Mouse (Mus musculus): ENCODE measurements at regions not wholly inside any gene's neighbourhood (a gene's known extent, or its start where the extent isn't known, plus 50 kb on each side); places are given as distances from the start of the nearest gene placed in this dataset.

DNA sequence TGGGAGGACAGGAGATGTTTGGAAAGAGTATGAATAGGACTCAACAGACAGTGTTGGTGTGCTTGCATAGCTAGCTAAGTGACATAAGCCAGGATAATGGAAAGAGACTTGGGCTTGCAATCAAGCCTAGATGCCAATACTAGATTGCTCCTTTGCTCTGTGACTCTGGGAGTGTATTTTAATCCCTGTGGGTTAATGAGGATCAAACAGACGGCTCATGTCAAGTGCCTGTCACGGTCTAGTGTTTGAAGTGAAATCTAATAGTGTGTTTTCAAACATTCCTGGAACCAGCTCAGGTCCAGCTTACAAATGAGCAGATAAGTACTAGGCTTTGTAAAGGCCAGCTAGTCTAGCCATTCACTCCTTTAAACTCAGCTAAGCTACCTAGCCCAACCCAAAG, 64.1 kb upstream of the Ranbp3l start:
- Histone ChIP-seq H3K4me1 (no peaks in the 10 kb centered on the region), H3K4me2 (no peak overlapping the region), H3K9ac (no peak overlapping the region), H3K27ac (no peak overlapping the region), H3K4me3 (no peak overlapping the region), H3K9me3 (replicated peaks) (no peaks in the 10 kb centered on the region), H3K36me3 (no peaks in the 10 kb centered on the region), H3K27me3 (replicated peaks) (no peaks in the 10 kb centered on the region)
- 72% methylated on average over 2 of the region's 2 CpGs for WGBS (ENCODE audit: insufficient replicate concordance)
- no peak for ATAC-seq

- H3K4me1 ChIP-seq: peaks cover 20% of the 10 kb centered on the region
- no peaks in the 10 kb centered on the region for H3K36me3 ChIP-seq
- H3K9ac ChIP-seq: no peak overlapping the region
- H3K27me3 ChIP-seq (replicated peaks): no peaks in the 10 kb centered on the region
- no peaks in the 10 kb centered on the region for H3K9me3 ChIP-seq (replicated peaks)
- no peak overlapping the region for H3K4me3 ChIP-seq
- H3K27ac ChIP-seq: peak overlapping the region; percentile 34; the same call in 1 of the 2 replicates
- WGBS (ENCODE audit: insufficient replicate concordance): 19% methylated on average over 11 of the region's 11 CpGs
- H3K4me2 ChIP-seq: peak overlapping the region; percentile 32
- peak; percentile 94 for ATAC-seq
Observed at GRCm38 (mm10) chr15:8897487-8898158, 70.1 kb upstream of the Ranbp3l start.

- H3K4me3 ChIP-seq: no peak overlapping the region
- no peaks in the 10 kb centered on the region for H3K36me3 ChIP-seq
- 68% methylated on average over 2 of the region's 2 CpGs for whole genome bisulfite sequencing (ENCODE audit: insufficient replicate concordance)
- no peak overlapping the region; the same call in 1 of the 2 replicates for H3K4me2 ChIP-seq
- H3K27me3 ChIP-seq (replicated peaks): no peaks in the 10 kb centered on the region
- no peak overlapping the region for H3K9ac ChIP-seq
- H3K9me3 ChIP-seq (replicated peaks): no peaks in the 10 kb centered on the region
- no peak for ATAC-seq
- no peak overlapping the region for H3K27ac ChIP-seq
- peaks cover 20% of the 10 kb centered on the region for H3K4me1 ChIP-seq
Observed at GRCm38 (mm10) chr15:8896856-8897255, 70.9 kb upstream of the Ranbp3l start.

DNA sequence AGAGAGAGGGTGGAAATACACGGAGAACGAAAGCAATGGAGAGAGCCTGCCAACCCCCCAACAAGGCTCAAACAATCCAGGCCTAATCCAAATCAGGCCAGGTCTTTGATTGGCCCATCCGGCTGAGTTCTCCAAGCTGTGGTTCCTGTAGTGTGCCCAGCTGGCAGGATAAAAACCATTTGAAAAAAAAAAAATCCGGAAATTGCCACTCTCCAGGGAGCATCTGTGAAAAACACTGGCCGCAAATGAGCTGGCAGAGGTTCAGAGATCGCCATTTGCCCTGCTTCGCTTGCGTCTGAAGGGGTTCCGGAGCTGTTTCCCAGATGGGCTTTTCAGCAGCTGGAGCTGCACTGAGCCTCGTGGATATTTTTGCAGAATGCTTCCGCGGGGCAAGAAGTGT, 71.4 kb upstream of the Ranbp3l start:
- 83% methylated on average over 12 of the region's 12 CpGs for WGBS (ENCODE audit: insufficient replicate concordance)
- H3K4me3 ChIP-seq: no peak overlapping the region
- H3K4me1 ChIP-seq: peaks cover 20% of the 10 kb centered on the region
- H3K4me2 ChIP-seq: no peak overlapping the region
- H3K27me3 ChIP-seq (replicated peaks): no peaks in the 10 kb centered on the region
- ATAC-seq: no peak
- H3K27ac ChIP-seq: no peak overlapping the region
- H3K36me3 ChIP-seq: no peaks in the 10 kb centered on the region
- H3K9me3 ChIP-seq (replicated peaks): no peaks in the 10 kb centered on the region
- H3K9ac ChIP-seq: no peak overlapping the region

GRCm38 (mm10) chr15:8885585-8885984, 82.2 kb upstream of the Ranbp3l start:
- Histone ChIP-seq H3K4me3 (no peak overlapping the region), H3K27ac (no peak overlapping the region), H3K36me3 (no peaks in the 10 kb centered on the region), H3K4me2 (no peak overlapping the region), H3K4me1 (no peaks in the 10 kb centered on the region), H3K9ac (no peak overlapping the region), H3K27me3 (replicated peaks) (no peaks in the 10 kb centered on the region), H3K9me3 (replicated peaks) (no peaks in the 10 kb centered on the region)
- ATAC-seq: no peak
- 85% methylated on average over 3 of the region's 3 CpGs for WGBS (ENCODE audit: insufficient replicate concordance)

GRCm38 (mm10) chr15:8884608-8885467, 82.9 kb upstream of the Ranbp3l start:
- Histone ChIP-seq H3K36me3 (no peaks in the 10 kb centered on the region), H3K4me2 (no peak overlapping the region), H3K27me3 (replicated peaks) (no peaks in the 10 kb centered on the region), H3K9ac (no peak overlapping the region), H3K4me1 (no peaks in the 10 kb centered on the region), H3K4me3 (no peak overlapping the region), H3K9me3 (replicated peaks) (no peaks in the 10 kb centered on the region), H3K27ac (no peak overlapping the region)
- no peak for ATAC-seq
- 67% methylated on average over 18 of the region's 18 CpGs for WGBS (ENCODE audit: insufficient replicate concordance)

GRCm38 (mm10) chr15:8882880-8883539, 84.7 kb upstream of the Ranbp3l start:
- Histone ChIP-seq H3K36me3 (no peaks in the 10 kb centered on the region), H3K9ac (no peak overlapping the region), H3K27ac (no peak overlapping the region), H3K27me3 (replicated peaks) (no peaks in the 10 kb centered on the region), H3K4me3 (no peak overlapping the region), H3K4me1 (no peaks in the 10 kb centered on the region), H3K9me3 (replicated peaks) (no peaks in the 10 kb centered on the region), H3K4me2 (no peak overlapping the region)
- WGBS (ENCODE audit: insufficient replicate concordance): 63% methylated on average over 9 of the region's 9 CpGs
- no peak for ATAC-seq

DNA sequence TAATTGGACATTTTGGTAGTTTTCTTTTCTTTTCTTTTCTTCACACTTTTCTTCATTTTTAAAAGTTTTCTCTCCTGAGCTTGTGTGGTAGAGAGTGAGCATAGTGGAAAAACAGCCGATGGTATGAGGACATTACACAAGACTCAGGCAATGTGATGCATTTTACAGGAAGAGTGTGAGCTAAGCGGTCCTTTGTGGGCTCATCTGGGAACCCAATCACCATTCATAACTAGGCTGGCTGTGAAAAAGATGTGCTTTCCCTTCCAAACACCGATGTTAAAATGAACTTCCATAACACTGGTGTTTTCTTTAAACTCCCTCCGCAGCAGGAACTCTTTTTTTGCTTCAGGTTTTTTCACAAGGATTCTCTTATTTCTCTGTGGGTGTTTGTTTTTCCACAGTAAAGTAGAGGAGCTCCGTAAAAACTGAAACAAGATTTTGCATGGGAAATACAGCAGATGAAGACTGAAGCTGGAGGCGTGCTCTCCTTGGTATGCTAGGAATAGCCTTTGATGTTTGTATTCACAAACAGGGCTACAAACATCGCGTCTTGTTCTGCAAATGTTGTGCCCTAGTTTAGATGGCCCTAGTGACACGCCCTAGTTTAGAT, 92.8 kb upstream of the Ranbp3l start:
- Histone ChIP-seq H3K4me2 (no peak overlapping the region), H3K4me3 (no peak overlapping the region), H3K27me3 (replicated peaks) (no peaks in the 10 kb centered on the region), H3K36me3 (no peaks in the 10 kb centered on the region), H3K4me1 (no peaks in the 10 kb centered on the region), H3K27ac (no peak overlapping the region), H3K9ac (no peak overlapping the region), H3K9me3 (replicated peaks) (no peaks in the 10 kb centered on the region)
- no peak for ATAC-seq
- 72% methylated on average over 9 of the region's 9 CpGs for WGBS (ENCODE audit: insufficient replicate concordance)

GRCm38 (mm10) chr15:8868021-8868420, 99.7 kb upstream of the Ranbp3l start:
- Histone ChIP-seq H3K9me3 (replicated peaks) (no peaks in the 10 kb centered on the region), H3K9ac (no peak overlapping the region), H3K4me1 (no peaks in the 10 kb centered on the region), H3K27ac (no peak overlapping the region), H3K27me3 (replicated peaks) (no peaks in the 10 kb centered on the region), H3K36me3 (no peaks in the 10 kb centered on the region), H3K4me3 (no peak overlapping the region), H3K4me2 (no peak overlapping the region)
- ATAC-seq: no peak
- 73% methylated on average over 2 of the region's 2 CpGs for WGBS (ENCODE audit: insufficient replicate concordance)

DNA sequence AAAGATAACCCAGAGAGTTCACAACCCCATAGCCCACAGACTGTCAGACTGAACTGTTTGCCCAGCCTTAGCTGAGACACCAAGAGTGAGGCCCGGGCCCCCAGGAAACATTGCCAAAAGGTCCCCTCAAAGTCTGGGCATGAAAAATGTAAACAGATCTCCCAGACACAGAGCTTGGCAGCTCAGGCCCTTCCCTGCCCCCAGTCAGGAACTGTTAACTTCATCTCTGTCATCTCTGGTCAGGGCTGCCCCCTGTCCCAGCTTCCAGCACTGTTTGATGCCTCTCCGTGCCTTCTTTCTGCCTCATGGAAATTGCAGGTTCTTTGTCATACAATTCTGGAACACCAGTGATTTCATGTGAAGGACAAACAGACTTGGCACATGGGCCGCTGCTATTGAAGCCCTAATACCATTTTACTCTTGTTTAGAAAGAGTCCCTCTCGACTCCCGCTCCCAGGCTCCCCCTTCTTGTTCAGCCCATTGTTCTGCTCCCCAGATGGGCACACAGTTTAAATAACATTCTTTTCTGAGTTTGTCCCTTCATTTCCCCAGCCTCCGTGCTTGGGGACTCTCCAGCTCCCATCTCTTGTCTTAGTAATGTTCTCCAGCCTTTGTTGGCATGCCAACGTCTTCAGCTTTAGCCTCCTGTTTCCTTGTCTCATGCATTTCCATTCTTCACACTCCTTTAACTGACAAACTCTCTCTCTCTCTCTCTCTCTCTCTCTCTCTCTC, 100.4 kb upstream of the Ranbp3l start:
- Histone ChIP-seq H3K4me3 (no peak overlapping the region), H3K9ac (no peak overlapping the region), H3K4me1 (no peaks in the 10 kb centered on the region), H3K27me3 (replicated peaks) (no peaks in the 10 kb centered on the region), H3K36me3 (no peaks in the 10 kb centered on the region), H3K9me3 (replicated peaks) (no peaks in the 10 kb centered on the region), H3K27ac (no peak overlapping the region), H3K4me2 (no peak overlapping the region)
- ATAC-seq: no peak
- WGBS (ENCODE audit: insufficient replicate concordance): 49% methylated on average over 7 of the region's 7 CpGs

DNA sequence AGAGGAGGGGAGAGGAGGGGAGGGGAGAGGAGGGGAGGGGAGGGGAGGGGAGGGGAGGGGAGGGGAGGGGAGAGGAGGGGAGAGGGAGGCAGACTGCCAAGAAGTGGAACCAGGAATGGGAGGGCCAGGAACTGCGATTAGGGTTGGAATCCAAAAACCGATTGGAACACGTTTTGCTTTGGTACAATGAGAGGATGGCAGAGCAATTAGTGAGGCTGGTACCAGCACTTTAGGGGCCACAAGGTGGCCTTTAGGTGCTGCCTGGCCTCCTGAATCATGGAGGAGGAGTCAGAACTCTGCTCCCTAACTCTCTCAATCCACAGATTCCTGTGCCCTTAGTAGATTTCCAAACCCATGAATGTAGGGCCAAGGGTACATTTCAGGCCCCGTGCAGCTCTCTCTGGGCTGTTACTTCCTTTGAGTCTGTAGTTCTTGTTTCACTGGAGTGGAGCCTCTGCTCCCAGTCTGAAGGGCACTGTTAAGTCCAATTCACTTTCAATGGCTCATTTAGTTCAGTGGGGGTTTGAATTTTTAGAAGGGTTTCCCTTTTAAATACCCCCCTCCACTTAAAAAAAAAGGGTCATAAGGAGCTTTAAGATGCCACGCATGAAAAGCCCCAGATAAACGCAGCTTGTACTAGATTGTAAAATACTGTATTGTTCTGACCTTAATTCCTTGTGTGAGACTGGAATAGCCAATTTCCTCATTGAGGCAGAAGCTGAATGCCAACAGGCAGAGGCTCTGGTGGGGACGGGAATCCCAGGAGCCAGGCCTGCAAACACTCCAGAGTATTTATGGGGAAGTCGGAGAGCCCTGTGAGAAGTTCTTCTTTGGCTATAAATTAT, 102.4 kb upstream of the Ranbp3l start:
- H3K27me3 ChIP-seq (replicated peaks): no peaks in the 10 kb centered on the region
- H3K4me2 ChIP-seq: no peak overlapping the region
- ATAC-seq: no peak
- no peaks in the 10 kb centered on the region for H3K4me1 ChIP-seq
- 75% methylated on average over 8 of the region's 8 CpGs for WGBS (ENCODE audit: insufficient replicate concordance)
- no peak overlapping the region for H3K4me3 ChIP-seq
- H3K36me3 ChIP-seq: no peaks in the 10 kb centered on the region
- no peak overlapping the region for H3K9ac ChIP-seq
- no peaks in the 10 kb centered on the region for H3K9me3 ChIP-seq (replicated peaks)
- H3K27ac ChIP-seq: no peak overlapping the region

Data from liver, embryonic 12.5 days (tissue).